Mouse (Mus musculus) adrenal gland, adult (tissue): ENCODE measurements at regions not wholly inside any gene's neighbourhood (a gene's known extent, or its start where the extent isn't known, plus 50 kb on each side); places are given as distances from the start of the nearest gene placed in this dataset.

ENCODE experiments used
- DNase-seq, 2 experiments: peaks; one replicate each; pipeline ENCODE4 v3.0.0; 2022 to 2023; ENCODE audit warnings: low spot score in 1 of 2; ENCODE audit not compliant: inconsistent age in 2 of 2

DNA sequence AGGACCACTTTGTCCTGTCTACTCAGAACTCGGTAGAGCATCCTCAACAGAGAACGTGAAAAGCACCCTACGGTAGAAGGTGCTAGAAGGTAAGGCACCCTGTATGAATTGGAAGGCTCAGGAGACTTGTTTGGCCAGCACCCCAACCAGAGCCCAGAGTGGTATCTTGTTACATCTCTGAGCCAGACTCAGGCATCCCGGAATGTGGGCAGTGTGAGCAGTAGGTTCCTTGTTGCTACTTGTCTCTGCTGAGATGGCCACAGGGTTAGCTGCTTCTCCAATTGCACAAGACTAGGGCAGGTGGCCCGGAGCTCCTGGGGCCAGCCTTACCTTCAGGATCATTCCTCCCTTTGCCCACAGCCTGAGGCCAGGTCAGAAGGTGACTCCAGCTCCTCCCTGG lies 88.9 kb upstream of the Tle3 start:
- no peak for DNase-seq

DNA sequence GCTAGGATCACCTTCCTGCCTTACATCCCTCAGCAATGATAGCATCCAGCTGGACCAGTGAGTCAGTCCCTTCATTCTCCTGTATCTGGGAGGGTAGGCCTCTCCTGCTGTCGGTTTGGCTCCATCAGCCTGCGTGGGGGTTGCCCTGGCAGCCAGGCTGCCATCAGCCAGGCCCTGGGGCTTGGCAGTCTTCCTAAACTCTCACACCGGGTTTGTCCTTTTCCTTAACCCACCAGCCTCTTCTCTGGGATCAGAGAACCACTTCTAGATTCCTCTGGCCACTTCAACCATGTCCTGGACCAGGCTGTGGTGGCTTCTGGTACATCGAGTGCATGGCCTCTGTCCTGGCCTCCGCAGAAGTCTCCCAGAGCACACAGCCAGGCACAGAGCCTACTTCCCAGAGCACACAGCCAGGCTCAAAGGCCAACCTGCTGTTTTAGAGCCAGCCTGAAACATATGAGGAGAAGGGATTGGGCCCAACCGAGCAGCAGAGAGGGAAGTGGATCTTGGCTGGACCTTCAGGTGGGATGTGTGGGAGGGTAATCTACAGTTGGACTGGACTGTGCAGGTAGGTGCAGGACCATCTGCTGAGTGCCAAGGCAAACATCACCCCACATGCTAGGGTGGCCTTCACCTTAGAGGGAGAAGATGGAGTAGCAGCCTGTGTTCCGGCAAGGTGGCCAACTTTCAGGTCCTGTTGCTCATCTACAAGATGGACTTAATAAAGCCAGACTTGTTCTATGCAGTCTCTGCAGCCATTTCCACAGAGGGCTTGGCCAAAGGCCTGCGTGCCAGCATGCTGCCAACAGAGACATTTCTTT lies 87.8 kb upstream of the Tle3 start:
- DNase-seq: no peak

DNA sequence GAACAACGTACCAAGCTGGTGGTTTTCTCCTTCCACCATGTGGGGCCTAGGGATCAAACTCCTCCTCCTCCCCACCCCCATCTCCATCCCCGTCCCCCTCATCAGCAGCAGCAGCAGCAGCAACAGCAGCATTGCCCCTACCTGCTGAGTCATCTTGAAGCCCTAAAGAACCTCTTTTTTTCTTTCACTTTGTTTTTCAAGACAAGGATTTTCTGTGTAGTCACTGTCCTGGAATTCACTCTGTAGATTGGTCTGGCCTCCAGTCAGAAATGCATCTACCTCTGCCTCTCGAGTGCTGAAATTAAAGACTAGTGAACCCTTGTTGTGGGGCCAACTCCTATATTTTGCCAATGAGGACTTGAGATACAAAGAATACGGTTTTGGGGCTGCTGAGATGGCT lies 85.6 kb upstream of the Tle3 start:
- no peak for DNase-seq

DNA sequence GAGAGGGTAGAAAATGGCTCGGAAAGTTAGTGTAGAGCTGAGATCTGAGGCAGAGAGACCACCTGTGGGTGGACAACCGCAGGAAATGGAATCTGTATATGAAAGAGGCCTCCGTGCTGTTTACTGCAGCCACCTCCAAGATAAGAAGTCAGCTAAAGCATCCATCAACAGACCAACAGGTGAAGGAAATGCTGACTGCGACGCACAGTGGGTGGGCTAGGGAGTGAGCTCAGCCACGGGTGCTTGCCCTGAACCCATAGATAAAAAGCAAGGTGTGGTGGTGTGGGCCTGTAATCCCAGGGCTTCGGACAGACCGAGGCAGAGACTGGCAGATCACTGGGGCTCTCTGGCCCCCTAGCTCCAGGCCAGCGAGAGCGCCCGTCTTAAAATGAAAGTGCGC lies 83.0 kb upstream of the Tle3 start:
- no peak for DNase-seq

DNA sequence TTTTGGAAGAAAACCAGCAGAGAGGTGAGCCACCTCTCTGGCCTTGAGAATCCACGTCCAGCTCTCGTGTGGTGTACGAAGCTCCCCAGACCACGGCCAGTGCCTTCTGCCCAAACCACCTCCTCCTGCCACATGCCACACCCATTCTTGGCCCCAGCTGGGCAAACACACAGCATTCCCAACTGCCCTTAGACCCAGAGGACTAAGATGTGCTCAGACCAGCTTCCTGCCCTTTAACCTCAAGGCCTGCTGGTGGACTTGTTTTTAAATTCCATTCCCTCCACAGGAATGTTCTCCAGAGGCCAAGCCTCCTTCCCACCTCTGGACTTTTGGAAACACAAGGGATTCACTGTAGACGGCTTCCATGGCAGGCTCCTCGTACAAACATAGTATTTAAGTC lies 82.5 kb upstream of the Tle3 start:
- peak in 1 of 2 experiments; percentile 51 for DNase-seq

- no peak for DNase-seq
Measured at GRCm38 (mm10) chr9:61291646-61292045, 80.5 kb upstream of the Tle3 start.

DNA sequence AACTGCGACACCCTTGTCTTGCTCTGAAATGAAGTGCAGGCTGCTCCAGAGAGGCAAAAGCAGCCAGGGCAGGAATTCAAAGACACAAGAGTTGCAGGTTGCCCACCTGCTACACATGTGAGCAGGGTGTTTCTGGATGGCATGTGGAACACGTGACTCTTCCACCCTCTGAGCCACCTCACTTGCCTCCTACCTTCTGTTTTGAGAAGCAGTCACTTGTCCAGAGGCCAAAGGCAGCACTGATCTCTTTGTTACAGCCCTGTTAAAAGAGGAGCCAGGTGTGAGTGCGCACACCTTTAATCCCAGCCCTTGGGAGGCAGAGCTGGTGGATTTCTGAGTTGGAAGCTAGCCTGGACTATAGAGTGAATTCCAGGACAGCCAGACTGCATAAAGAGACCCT lies 79.7 kb upstream of the Tle3 start:
- no peak for DNase-seq

- no peak for DNase-seq
Measured at GRCm38 (mm10) chr9:61293223-61293985, 78.8 kb upstream of the Tle3 start.

DNA sequence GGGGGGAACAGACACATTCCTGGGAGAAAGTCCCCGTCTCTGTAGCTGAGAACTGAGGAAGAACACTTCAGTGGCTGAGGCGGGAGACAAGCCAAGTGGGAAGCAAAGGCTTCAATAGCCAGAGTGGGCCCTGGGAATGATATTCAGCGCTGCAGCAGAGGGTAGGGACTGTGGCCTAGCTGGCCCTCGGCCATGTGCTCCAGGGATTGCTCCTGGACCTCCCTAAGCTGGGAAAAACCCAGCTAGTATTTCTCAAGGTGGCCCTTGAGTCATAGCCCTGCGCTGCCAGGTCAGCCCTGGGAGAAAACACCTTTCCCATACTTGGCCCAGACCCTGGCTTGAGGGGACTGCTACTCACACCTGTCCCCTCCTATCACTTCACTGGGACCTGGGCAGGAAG lies 77.2 kb upstream of the Tle3 start:
- DNase-seq: peak in 1 of 2 experiments; percentile 67

DNA sequence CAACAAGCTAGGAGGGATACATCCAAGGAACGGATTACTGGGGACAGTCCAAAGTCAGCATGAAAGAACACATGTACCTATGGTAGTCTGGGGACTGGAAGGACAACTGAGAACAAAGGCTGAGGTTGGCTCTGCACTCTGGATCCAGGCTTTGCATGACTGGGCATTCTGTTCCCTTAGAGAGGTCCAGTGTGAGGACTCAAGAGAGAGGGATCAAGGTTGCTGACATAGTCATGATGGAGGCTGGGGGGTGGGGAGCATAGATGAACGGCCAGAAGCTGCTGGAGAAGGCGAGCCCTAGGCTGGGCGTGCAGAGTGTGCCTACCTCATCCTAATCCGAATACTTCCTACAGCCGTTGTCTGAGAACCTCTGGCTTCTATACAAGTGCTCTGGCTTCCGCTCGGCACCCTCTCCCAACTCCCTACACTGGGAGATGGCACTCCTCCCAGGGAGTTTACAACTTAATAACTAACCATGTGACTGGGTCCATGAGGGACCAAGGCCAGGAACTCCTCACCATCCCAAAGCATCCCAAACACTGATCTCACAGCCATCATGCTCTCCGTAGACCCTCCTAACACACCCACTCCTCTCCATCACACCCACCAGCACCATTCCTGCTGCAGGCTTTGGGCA lies 75.7 kb upstream of the Tle3 start:
- DNase-seq: peak in 1 of 2 experiments; percentile 27

DNA sequence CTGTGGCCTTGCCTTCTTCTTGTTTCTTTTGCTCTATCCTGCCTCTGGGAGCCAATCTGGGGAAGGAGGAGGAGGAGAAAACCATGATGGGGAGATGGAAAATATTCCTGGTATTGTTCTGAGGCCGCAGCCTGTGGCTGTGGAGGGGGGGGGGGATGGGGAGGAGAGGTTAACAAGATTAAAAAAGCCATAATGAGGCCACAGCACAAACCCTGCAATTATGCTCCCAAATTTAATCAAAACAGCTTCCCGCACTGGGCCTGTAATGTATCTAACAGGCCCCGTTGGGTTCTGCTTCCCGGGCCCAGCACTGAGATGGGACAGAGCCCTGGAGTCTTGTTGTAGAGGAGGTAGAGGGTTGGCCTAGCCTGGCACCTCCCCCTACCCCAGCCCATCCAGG lies 74.8 kb upstream of the Tle3 start:
- peak in 1 of 2 experiments; percentile 44 for DNase-seq

DNA sequence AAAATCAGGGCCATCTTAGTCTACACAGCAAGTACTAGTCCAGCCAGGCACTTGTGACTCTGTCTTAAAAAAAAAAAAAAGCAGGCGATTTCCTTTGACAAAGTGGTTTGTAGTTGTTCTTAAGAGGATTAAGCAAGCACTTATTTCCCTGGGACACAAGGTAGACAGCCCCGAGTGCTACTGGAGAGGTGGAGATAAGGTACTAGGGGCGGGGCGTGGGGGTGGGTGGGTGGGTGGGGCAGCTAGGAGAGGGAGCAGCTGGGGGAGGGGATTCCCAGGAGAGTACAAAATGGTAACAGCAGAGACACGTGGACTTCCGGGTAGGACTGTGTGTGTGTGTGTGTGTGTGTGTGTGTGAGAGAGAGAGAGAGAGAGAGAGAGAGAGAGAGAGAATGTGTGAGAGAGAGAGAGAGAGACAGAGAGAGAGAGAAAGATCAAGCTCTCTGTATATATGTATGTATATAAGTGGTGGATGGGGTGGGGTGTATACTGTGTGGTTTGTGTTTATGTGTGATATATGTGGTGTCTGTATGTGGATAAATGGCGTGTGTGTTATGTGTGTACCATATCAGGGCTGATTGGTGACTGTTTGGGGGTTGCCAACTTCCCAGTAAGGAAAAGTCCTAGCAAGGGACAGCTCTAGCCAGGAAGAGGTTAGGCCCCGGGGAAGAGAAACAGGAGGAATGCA lies 72.1 kb upstream of the Tle3 start:
- DNase-seq: no peak

- DNase-seq: no peak
Measured at GRCm38 (mm10) chr9:61301070-61301469, 71.1 kb upstream of the Tle3 start.

DNA sequence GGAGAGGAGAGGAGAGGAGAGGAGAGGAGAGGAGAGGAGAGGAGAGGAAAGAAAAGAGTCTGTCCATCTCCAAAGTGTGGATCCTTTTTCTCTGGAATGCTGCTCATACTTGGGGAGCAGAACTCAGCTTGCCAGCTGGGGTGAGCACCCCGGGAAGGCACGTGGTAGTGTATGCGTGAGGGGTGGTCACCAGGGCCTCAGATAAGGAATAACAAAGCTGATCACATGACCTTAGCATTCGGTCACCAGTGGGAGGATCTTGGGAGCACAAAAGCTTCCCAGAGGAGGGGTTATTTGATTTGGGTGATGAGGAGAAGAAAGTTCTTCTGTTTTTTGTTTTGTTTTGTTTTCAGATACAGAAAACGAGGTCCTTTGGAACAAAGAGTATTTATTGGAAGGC lies 69.4 kb upstream of the Tle3 start:
- no peak for DNase-seq

DNA sequence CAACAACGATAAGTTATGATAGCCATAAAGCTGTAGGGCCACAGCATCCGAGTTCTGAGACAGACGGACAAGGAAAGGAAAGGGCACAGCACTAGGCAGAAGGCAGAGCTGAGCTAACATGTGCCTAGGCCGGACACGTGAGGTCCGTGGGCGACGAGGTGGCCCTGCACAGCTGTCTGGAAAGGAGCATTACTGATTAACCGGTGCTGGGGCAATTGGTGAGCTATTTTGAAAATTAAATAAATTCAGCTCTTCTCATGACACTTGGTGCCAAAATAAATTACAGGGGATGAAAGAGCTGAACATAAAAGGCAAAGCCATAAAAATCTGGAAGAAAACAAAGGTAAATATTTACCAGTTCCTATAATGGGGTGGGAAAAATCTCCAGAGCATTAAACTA lies 65.9 kb upstream of the Tle3 start:
- no peak for DNase-seq

DNA sequence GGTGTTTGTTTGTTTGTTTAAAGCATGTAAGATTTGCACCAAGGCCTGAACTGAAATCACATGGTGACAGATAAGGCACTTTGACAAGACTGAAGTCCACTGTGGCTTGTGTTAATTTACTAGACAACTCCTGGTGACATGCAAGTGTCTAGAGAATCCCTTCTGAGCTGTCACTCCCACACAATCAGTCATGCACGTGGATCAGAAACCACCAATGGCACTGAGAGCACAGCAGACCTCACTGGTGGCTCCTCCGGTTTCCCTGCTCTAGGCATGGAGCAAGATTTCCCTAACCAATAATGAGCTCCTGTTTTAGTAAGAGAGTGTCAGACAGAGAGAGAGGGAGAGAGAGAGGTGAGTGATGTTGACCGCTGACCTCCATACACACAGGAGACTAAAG lies 63.1 kb upstream of the Tle3 start:
- no peak for DNase-seq

DNA sequence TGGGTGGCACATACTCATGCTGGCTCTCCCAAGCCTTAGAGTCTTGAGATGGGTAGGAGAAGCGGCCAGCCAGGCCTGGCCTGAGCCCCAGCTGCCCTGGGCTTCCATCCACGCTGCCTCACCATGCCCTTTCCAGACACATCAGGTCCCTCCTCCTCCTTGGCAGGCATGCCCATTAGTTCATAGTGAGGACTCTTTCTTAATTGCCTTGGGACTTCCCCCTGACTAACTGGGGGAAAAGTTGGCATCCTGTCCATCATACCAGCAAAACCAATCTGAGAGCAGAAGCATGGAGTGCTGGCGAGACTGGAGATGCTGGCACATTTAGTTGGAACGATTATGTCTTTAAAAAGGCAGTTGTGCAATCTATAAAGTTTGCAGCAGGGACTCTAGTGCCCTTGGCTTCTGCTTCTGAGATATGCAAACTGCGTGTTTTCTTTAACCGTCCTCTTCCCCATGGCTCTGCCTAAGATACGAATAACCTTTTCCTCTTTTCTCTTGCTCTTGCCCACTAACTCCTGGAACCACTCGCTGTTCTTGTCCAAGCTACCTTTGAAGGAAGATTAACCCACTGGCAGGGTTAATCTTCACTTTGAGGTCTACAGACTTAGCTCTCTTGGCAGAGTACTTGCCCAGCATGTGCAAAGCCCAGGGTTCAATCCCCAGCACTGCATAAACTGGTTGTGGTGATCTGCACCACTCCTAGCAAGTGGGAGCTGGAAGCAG lies 62.2 kb upstream of the Tle3 start:
- peak in 1 of 2 experiments; percentile 74 for DNase-seq

DNA sequence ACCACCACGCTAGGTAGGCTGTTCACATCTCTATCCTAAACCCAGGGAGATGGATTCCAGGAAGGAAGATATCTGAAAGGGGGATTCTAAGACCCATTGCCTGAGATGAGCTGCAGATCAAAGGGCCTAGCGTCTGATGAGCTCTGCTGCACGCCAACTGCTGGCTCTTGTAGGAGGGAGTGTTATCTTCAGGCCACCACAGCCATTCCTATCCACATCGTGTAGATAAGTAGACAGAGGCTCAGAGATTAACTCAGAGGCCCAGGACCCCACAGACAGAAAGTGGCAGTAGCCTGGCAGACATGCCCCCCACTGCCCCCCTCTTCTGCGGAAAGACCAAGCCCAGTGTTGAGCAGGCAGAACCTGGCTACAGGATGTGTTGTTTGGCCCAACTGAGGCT lies 61.6 kb upstream of the Tle3 start:
- DNase-seq: no peak

- DNase-seq: peak in 1 of 2 experiments; percentile 22
Measured at GRCm38 (mm10) chr9:61311604-61312003, 60.6 kb upstream of the Tle3 start.

DNA sequence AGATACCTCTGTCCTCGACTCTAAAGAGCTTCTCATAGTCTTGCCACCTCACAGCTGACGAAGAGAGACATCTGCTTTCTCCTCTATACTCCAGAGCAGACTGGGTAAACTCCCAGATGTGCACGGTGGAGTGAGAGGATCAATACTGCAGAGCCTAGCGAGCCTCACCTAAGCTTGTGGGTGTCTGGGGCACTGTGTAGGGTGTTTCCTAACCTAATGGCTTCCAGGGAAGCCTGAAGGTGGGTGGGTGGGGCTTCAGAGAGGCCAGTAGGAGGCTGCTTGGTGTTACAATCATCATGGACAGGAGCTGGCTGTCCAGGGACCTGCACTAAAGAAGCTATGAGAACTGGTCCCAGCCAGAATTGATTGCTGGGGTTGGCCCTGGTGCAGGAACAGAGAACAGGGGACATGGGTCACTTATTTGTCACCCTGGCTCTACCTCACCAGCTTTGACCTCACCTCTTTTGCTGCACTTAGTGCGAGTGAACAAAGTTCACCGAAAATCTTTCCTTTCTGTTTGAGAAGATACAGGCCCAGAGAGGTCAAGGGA lies 57.5 kb upstream of the Tle3 start:
- DNase-seq: no peak
